Mouse (Mus musculus) brain, embryonic 14.5 days (tissue): ENCODE results near the gene Atp1a1.

ENCODE experiments used
- CTCF ChIP-seq: fragments of 200-500 bp; IDR thresholded peaks from 2 replicates; pipeline ENCODE4 v1.5.1; 2012; ENCODE audit warnings: inconsistent platforms, mild to moderate bottlenecking, moderate library complexity, borderline replicate concordance; ENCODE audit not compliant: insufficient read depth, insufficient read length; ENCODE audit errors: extremely low read depth
- POLR2A ChIP-seq: fragments of 200-500 bp; IDR thresholded peaks from 2 replicates; pipeline ENCODE4 v1.6.1; 2012; ENCODE audit warnings: mild to moderate bottlenecking, inconsistent platforms, borderline replicate concordance; ENCODE audit not compliant: poor library complexity, insufficient read depth, insufficient read length, severe bottlenecking; ENCODE audit errors: extremely low read depth

DNA sequence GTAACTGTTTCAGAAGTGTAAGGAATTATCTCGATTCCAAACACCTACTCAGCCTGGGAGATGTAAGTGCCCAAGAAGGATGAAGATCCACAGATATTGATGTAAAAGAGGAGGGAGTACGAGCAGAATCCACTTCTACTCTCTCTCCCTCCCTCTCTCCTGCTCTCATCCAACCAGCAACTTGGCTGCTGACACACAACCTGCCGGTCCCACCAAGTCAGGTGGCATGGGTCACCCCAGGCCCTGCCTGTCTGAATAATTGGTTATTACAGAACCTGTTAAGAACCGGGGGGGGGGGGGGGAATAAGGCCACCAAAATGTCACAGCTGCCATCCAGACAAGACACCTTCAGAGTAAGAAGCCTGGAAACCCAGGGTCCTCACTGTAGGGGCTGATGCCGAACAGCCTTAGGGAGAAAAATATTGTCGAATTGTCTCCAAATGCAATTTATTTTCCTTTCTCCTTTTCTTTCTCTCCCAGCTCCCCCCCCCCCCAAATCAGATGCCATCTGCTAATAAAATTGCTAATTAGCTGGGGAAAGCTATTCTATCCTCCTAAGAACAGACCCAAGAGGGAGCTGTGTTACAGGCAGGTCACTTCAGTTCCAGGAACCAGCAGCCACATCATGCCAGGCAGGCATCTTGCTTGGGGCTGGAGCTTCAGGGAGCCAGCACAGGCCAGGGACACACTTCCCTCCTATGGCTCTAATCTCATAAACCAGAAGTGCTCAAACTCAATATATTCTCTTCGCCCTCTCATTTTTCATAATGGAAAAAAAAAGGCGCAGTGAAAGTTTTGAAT, 6.7 kb upstream of the Atp1a1 start:
- TF ChIP-seq CTCF: no peak
- TF ChIP-seq POLR2A: no peak
